Mouse (Mus musculus) brain, adult 2 months (tissue): ENCODE data around the gene D6Ertd527e.
A peak's percentile ranks its signal among the peaks of the same experiment; 100 is the strongest.

Experiments used
- DNase-seq: peaks from one replicate; pipeline ENCODE4 v3.0.0; 2011; ENCODE audit warnings: low read depth, low spot score

The D6Ertd527e gene

DNA sequence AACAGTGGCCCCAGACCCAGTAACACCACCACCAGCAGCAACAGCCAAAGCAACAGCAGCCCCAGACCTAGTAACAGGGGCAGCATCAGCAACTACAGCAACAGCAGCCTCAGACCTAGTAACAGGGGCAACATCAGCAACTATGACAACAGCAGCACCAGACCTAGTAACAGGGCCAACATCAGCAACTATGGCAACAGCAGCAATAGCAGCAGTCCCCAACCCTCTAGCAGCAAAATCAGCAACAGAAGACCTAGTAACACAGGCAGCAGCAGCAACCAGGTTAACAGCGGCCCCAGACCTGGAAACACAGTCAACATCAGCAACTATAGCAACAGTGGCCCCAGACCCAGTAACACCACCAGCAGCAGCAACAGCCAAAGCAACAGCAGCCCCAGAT, 6.9 kb downstream of the D6Ertd527e start:
- DNase-seq: no peak

DNA sequence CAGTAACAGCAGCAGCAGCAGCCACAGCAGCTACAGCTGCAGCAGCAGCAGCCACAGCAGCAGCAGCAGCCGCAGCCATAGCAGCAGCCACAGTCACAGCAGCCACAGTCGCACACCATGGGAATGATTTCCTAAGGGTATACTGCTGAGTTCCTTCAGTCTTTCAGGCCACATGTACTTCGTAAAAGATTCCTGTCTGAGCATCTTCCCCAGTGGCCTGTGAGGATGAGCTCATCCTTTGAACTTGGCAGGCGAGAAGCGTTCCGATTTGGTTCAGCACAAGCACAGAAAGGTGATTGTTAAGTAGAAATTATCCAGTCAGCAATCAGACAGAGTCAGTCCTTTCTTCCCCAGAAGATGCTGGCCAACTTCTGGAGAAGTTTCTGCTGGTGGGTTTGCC, 7.6 kb downstream of the D6Ertd527e start:
- peak; percentile 45 for DNase-seq

DNA sequence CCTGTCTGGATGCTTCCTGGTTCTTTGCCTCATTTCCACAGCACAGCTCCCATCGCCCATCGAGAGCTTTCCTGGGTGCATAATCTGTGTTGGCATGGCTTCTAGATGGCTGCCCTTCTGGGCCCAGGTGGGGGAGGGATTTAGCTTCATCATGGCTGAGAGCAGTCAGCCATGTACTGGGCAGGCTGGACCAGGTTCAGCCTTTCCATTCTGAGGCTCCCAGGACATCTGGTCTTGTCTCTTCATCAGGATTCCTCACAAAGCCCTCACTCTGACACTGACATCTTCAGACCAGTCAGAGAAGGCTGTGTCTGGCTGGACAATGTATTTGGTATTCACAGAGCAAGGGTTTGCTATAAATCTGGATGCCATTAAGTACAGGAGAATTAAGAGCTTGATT, 11.4 kb downstream of the D6Ertd527e start:
- DNase-seq: no peak

DNA sequence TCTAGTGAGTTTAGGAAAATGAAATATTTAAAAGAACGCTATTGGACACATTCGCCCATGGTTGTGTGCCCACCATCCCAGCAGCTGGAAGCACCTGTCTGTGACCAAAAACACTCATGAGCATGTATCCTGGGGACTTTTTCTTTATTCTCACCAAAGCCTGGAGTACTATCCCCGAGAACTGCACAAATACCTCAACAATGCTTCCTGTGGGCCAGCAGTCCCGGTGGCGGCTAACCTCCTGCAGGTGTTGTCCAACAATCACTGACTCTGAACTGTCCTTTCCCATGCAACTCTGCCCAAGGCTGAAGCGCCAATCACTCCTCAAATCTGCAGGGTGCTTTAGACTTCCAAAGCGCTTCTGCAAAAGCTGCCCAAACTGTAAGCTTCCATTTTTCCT, 12.1 kb downstream of the D6Ertd527e start:
- no peak for DNase-seq

DNA sequence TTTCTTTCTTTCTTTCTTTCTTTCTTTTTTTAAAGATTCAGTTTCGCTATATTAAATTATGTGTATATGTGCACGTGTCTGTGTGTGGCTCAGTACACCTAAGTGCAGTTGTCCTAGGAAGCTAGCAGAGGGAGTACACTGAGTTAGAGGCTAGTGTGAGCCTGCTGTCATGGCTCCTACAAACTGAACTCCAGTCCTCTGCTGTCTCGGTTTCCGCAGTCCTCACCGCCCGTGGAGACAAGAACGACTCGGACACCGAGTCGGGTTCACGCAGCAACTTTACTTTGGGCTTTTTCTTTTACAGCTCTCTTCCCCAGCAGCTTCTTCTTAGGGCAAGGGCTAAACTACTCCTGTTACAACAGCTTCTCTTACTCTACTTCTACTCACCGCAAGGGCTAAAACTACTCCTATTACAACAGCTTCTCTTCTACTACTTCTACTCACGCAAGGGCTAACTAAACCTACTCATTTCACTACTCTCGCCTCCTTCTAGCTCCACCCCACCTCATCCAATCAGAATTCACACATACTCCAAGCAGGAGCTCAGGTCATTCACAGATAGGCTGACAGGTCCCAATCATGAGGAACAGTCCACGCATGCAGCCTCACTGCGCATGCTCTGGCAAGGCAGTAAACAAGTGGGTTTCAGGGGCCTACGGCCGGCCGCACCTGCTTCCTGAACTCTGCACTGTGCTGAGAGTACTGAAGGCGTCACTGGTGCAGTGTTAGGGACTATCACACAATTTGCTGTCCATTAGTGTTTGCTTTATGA, 14.7 kb downstream of the D6Ertd527e start:
- no peak for DNase-seq

DNA sequence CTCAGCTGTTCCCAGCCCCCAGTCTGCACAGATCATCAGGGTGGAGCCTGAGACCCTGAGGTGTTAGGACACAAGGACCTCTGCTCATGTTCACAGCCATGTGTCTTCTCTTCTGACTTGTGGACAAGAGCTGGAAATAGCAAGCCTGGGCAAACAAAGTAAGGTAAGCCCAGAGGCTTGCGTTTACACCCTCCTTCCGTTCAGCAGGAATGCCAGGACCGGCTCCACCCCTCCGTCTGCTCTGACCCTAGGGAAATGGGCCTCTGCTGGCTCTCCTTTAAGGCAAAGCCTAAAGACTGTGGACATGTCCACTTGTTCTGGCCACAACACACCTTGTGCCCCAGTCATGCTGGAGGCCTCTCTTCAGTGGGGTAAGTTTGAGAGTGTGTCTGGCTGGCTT, 15.4 kb downstream of the D6Ertd527e start:
- no peak for DNase-seq

DNA sequence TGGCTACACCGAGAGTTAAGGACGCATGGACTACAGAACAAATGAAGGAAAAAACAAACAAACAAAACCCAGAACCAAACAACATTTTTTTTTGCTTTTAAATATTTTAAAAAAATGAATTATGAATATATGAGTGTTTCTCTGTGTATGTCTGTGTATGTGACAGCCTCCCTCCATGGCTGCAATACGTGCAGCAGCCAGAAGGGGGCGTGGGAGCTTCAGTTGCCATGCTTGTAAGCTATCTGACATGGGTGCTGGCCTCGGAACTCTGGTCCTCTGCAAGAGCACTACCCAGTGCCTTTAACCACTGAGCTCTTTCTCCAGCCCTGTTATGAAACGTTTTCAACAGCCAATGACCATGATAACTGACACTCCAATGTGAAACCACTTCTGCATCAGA, 16.1 kb downstream of the D6Ertd527e start:
- no peak for DNase-seq

DNA sequence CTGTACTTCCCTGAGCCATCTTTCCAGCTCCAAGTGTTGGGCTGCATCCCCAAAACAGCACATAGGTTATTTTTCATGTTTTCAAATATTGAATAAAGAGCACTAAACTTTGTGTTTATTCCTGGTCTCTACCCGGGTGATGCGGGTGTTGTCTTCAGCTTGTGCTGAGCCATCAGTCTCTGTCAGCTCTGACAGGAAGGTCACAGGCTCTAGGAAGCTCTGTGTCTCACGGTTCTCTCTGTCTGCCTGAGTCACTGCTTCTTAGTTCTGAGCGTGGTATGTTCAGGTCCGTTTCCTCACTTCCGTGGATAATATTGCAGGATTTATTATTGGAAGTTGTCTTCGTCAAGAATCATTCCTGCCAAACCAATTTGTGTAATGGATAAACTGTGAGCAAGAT, 17.4 kb downstream of the D6Ertd527e start:
- DNase-seq: no peak

DNA sequence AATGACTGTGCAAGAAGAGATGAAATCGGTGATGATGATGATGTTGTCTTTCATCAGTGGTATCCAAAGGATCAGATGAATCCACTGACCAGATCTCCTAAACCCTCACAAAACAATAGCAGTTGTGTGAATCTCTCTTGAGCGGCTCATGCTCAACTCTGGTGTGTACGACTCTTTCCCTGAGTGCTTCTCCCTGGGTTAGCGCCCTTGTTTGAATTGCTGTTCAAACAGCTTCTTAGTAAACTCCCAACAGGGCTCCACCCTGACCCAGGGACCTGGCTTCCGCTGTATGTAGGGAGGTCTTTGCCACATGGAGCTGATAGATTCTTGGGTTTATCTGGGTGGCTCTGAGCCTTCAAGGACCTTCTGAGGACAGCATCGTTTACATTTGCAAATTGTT, 18.9 kb downstream of the D6Ertd527e start:
- no peak for DNase-seq

DNA sequence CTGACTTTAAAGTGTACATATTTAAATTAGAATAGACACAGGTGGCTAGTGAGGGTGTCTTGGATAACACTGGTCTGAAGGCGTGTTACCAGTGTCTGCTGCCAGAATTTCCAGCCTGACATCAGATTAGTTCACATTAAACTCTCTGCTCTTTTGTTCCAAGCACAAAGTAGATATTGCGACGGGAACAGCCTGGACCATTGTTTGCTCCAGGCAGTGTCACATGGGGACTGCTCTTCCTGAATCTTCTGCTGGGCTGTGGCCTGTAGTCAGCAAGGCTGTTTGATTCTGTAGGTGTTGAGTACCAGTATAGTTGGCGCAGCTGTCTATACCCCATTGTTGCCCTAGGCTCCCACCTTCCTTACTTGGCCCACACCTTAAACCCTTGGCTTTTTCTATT, 19.4 kb downstream of the D6Ertd527e start:
- DNase-seq: peak; percentile 43

DNA sequence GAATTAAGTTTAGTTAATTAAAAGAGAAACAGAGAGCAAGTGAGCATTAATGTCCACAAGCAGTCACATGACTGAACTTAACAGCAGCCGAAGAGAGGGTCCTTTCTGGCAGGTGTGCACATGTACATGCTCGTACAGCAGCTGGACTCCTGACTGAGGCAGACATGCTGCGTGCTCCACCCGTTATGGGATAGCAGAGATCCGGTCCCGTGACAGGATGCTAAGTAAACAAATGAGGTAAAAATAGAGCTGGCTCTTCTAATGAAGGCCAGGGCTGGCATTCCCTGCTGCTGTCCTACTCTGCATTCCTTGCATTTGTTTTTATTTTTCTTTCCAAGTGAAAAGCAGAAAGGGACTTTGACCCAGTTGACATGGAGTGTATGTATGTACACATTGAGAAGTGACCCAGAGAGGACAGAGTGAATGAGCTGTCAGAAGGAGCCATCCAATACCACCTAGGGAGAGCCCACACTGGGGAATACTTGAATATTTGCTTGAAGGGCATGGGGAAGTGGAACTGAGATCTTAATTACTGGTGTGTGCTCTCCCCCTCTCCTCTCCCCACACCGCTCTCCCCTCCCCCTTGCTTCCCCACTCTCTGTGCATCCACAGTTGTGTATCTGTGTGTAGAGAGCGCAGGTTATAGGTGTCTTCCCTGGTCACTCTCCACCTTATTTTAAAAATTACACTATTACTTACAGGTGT, 22.7 kb downstream of the D6Ertd527e start:
- no peak for DNase-seq

DNA sequence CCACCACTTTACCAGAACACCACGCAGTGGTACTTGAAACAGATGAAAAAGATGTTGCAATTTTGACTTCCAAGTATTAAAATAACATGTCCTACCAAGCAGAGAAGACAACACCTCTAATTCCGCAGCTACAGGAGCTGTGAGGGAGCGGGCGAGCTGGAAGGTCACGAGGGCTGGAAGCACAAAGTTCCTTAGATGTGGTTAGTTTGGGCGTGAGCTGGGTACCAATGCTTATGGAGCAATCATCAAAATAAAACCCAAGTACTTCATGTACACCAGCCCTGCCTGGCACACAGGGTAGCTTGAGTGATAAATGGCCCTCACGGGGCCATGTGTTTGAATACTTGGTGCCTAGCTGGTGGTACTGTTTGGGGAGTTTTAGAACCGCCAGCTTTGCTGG, 25.3 kb downstream of the D6Ertd527e start:
- no peak for DNase-seq

DNA sequence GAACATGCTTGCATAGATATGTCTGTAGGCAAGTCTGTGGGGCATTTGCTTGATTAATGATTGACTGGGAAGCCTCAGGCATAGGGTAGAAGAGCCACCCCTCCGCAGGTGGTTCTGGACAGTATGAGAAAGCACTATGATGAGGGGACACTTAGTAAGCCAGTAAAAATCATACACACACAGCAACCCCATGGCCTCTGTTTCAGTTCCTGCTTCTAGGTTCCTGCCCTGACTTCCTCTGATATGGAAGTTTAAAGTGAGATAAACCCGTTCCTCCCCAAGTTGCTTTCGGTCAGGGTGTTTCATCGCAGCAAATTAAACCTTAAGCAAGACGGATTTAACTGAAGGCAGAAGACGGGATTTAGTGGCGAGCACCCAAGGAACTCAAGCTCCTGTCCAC, 26.1 kb downstream of the D6Ertd527e start:
- no peak for DNase-seq

DNA sequence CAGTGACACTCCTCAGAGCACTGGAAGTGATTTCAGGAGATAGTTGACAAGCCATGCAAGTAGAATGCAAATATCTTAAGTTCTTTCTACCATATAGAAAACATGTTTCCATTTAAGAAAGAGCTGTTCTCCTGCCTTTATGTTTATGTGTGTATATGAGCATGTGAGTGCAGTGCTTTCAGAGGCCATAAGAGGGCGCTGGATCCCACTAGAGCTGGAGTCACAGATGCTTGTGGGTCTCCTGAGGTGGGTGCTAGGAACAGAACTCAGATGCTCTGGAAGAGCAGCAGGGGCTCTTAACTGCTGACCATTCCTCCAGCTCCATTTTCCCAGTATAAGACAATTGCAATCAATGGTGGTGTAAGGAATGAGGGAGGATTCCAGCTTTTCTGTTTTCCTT, 26.5 kb downstream of the D6Ertd527e start:
- no peak for DNase-seq

DNA sequence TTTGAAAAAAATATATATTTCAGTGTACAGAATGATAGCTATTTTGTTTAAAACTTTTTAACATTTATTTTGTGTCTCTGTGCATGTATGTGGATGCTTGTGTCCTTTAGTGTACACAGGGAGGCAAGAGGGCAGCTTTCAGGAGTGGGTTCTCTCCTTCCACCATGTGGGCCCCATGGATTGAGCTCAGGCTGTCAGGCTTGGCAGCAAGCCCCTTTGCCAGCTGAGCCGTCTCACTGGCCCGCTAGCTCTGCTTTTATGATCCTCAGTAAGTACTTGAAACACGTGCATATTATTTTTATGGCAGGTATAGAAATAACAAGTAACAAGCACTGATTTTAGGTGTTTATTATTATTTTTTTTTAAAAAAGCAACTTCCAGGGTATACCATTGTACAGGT, 29.0 kb downstream of the D6Ertd527e start:
- no peak for DNase-seq

DNA sequence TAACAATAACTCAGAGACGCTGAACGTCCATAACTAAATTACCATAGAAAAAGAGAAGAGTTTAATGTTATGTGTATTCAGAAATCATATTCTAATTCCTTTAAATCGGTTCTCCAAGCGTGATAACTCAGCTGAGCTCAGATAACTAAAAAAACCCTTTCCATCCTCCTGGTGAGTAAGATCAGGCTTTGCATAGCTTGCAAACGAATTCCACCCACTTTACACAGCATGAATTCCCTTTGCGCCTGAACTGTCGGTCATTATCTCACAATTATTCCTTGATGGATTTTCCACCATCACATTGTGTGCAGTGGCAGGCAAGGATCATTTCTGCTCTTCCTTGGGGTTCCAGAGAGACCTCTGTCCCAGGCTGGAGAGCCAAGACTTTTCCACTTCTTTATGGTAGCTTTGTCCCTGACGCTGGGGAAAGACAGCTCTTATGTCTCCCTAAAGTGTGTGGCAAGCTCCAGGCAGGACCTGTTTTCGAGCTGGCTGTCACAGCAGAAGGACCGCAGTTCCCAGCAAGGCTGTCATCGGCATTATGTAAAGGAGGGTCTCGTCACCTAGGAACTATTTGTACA, 29.5 kb downstream of the D6Ertd527e start:
- DNase-seq: peak; percentile 63

DNA sequence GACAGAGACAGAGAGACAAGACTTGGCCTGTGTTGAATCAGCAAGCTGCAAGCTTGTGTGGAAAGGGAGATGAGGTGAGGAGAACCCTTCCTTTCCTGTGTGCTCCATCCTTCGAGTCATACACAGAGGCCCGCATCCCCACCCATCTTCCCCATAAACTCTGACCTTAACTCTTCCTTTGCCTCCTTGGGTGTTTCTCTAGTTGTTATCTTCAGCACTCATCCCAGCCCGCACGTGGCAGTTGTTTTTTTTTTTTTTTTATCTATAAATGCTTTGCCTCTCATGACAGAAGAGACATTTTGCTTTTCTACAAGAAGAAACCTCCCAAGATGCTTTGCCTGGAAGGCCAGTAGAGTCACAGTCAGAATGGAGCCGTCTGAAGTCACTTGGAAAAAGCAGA, 33.9 kb downstream of the D6Ertd527e start:
- DNase-seq: no peak

DNA sequence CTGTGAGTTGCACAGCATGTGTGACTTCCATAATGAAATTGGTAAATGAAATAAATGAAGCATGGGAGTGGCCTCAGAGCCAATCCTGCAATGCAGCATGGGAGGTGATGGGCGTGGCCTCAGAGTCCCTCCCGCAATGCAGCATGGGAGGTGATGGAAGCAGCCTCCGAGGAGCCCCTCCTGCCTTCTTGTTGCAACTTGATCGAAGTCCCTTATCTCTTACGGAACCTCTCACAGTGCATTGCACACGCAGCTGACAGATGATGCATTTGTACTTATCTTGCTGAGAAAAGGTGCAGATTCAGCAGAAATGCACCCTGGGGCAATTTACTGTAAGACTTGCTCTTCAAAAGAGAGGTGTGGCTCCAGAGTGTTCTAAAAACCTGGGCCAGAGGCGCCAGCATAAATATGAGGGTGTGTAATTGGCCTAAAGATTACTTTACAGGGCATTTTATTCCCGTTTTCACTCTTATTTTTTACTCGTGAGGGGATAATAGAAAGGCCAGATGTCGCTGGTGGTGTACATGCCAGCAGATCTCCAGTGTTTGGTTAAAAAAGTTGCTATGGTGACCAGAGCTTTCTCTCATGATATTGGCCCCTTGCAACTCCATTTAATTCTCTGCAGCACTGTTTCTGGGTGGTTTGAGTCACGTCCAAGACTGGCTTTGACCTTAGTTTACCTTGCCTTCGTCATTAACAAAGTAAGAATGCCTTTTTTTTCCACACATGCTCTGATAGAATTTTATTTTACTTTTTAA, 35.4 kb downstream of the D6Ertd527e start:
- DNase-seq: no peak

DNA sequence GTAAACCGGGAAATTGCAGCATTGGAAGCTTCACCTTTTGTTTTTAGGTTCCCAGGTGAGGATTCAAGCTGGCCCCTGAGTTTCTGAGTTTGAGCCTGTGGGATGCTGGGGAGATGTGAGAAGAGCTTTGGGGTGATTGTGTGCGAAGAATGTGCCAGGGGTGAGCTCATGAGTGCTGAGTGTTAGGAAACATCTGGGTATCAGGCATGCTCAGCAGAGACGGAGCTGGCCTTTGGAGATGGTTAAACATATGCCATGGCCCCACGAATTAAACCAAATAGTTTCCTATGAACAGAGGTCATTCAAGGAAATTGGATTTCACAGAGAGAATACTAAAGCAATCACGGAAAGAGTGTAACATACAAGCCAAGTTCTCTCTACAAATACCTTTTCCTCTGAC, 37.7 kb downstream of the D6Ertd527e start:
- DNase-seq: no peak

DNA sequence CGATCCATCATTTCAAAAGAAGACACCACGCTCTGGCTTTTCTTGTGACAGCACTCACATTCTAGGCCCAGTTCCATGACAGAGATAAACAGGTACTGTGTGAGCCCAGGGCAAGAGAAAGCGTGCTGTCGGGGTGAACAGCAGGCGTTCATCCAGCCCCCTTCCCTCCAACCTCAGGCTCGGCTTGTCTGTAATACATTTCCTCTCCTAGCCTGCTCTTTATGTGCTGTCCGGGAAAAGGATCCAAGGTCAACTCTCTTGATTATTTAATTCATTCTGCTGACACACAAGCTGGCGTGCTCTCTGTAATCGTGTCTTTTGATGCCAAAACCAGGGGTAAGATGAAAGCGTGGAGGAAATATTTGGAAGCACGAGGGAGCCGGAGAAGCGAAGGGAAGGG, 39.0 kb downstream of the D6Ertd527e start:
- DNase-seq: no peak

DNA sequence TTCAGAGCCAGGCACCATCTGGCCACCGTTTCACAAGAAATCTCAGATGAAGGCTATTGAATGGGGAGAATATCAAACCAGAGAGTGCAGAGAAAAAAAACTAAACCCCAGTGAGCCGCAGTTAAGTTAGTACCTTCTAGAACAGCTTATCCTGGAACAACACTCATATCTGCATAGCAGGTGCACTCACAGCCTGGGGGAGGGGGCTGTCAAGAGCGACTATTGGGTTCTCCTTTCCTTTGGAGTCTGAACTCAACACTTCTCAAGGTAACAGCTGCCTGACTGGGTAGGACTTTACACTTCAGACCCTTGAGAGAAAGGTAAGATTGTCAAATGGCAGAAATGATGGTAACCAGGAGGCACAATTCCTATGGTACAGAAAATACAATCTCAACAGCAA, 43.4 kb downstream of the D6Ertd527e start:
- DNase-seq: no peak

DNA sequence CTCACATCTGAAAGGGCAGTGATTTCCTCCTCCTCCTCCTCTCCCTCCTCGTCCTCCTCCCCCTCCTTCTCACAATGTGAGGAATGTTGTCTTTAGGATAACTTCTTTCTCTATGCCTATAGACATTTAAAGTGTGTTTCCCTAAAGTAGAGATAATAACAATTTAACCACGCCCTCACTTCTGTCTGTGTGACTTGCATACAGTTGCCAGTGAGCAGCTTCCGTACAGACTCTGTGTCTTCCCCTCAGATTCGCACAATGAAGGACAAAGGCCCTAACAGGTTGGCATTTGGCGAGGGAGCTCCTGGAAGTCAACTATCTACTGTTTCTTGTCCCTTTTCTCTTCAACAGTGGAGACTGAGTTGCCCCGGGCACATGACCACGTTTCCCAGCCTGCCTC, 45.9 kb downstream of the D6Ertd527e start:
- DNase-seq: no peak
